Mouse (Mus musculus) E14TG2a.4 (cell line): ENCODE results near the gene Fbn1.

ENCODE experiments used
- CTCF ChIP-seq: conservative IDR thresholded peaks from 2 replicates; pipeline ENCODE4 v1.5.1; 2014; ENCODE audit warnings: low read length
- NANOG ChIP-seq: IDR thresholded peaks from 2 replicates; pipeline ENCODE4 v1.6.1; 2014; ENCODE audit warnings: borderline replicate concordance, low read length, mixed read lengths

DNA sequence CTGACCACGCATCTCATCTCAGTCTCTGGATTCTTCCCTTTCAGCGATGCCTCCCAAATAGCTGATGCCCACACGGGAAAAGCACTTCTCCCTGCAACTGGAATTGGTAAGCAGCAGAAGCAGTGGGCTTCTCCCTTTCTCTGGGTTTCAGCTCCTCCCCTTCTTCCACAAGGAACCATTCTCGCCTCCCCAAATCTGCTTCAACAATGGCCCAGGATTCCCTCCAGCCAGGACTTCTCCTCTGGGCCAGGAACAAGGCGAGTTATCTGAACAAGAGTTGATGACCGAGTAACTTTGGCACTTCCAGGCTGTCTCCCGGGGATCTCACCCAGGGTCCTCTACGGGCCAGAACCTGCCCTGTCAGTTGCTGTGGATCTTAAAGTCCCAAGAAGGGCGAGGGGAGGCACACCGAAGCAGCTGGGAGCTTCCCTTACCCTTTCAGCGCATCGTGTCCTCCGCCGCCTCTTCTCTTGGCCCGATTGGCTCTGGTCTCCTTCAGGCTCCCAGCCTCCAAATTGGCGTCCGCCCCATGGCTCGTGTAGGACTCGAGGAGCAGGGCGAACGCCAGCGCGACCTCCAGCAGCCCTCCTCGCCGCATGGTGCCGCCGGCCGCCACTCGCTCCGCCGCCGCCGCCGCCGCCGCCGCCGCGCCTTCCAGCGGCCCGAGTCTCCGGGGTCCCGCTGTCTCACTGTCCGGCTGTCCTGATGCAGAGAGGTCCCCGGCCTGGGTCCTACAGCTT is 2.6 kb downstream of the Fbn1 start, which contains the start of gene Gm9913:
- TF ChIP-seq CTCF (no peak), NANOG (no peak)
